Mouse (Mus musculus): ENCODE measurements around the gene Esrrg. TPM values are rescaled to one million over a fixed set of nuclear protein-coding genes. Genes with fewer than 3 reads are reported as not detected.

Gene Esrrg
- polyA plus RNA-seq, 1 experiment from 2014 or later, result 1.2 TPM

DNA sequence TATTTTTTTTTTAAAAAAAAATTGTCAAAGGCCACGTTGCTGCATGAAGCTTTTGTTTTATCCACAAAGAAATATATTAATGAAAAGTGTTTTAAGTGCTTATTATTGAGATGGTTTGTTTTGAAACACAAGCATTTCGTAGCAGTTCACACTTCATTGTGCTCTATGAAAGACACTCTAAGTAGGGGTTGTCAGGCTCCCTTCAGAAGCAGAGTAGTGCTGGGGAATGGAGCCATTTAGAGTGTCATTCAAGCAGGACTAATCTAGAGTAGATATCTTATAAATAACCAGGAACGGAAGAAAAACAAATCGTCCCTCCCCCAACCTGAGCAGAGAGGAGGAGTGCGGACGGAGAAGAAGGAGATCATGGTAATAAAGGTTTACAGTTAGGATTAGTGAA, 357.3 kb downstream of the Esrrg start:
- H3K9ac ChIP-seq (ENCODE audit: low read length), result no peak overlapping the region
- WGBS, result 48% methylated on average over 6 of the region's 6 CpGs
- H3K27me3 ChIP-seq (ENCODE audit: control insufficient read depth, insufficient read depth, low read length), result no peaks in the 10 kb centered on the region
- no peaks in the 10 kb centered on the region for H3K4me1 ChIP-seq (ENCODE audit: control insufficient read depth, insufficient read depth, low read length)
- no peak overlapping the region for H3K4me3 ChIP-seq (ENCODE audit: low read depth, low read length)
- H3K4me2 ChIP-seq (ENCODE audit: low read depth, severe bottlenecking), result no peak overlapping the region
- DNase-seq (ENCODE audit: low spot score) (no peak), ATAC-seq (ENCODE audit: insufficient number of reproducible peaks, low FRiP score, low TSS enrichment, low read depth) (no peak)
- no peak overlapping the region for H3K27ac ChIP-seq (replicated peaks; ENCODE audit: low read depth, low read length)
- no peaks in the 10 kb centered on the region for H3K9me3 ChIP-seq (ENCODE audit: control insufficient read depth, low read length)
- H3K36me3 ChIP-seq (ENCODE audit: control insufficient read depth, insufficient read depth, low read length), result no peaks in the 10 kb centered on the region

DNA sequence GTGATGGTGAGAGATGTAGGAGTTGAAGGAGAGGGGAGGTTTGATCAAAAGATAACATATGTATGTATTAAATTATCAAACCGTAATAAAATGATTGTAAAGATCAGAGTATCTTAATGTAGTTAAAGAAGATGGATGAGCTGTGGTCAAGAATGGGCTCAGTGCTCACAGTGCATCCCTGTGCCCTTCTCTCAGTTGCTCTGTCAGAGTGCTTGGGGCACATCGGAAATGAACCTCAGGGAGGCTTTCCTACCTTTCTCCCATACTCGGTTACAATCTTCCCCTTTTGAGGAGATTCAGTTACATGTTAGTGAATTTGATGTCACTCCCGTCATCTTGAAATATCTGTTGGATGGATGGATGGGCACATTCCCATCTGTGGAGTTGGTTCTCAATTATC, 359.8 kb downstream of the Esrrg start:
- H3K9ac ChIP-seq (ENCODE audit: low read length), result no peak overlapping the region

DNA sequence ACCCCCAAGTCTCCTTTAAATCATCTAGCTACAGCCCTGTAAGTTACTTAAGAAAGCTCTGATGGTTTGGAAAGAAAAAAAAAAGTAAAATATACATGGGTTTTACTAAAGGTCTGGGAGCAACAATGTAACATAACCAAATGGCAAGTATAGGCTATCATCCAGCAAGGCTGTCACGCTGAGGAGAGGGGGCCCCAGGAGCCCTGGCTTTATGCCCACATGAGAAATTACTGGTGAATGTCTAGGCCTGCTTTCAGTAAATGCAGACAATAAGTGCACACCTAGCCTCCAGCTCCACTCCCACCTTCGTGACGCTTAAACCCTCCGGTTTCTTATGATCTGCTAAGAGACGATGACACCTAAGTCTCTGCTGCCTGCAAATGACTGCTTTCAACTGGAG, 360.9 kb downstream of the Esrrg start:
- Histone ChIP-seq H3K36me3 (ENCODE audit: control insufficient read depth, insufficient read depth, low read length) (no peaks in the 10 kb centered on the region), H3K4me1 (ENCODE audit: control insufficient read depth, insufficient read depth, low read length) (no peaks in the 10 kb centered on the region), H3K4me2 (ENCODE audit: low read depth, severe bottlenecking) (no peak overlapping the region), H3K4me3 (ENCODE audit: low read depth, low read length) (no peak overlapping the region), H3K9ac (ENCODE audit: low read length) (no peak overlapping the region), H3K27ac (replicated peaks; ENCODE audit: low read depth, low read length) (no peak overlapping the region), H3K9me3 (ENCODE audit: control insufficient read depth, low read length) (no peaks in the 10 kb centered on the region), H3K27me3 (ENCODE audit: control insufficient read depth, insufficient read depth, low read length) (no peaks in the 10 kb centered on the region)
- no peak for DNase-seq (ENCODE audit: low spot score)
- no peak for ATAC-seq (ENCODE audit: insufficient number of reproducible peaks, low FRiP score, low TSS enrichment, low read depth)
- WGBS, result 84% methylated on average over 5 of the region's 5 CpGs

More for the DNA sequence above, 359.8 kb downstream of the Esrrg start:
- Histone ChIP-seq H3K4me1 (ENCODE audit: control insufficient read depth, insufficient read depth, low read length) (no peaks in the 10 kb centered on the region), H3K27ac (replicated peaks; ENCODE audit: low read depth, low read length) (no peak overlapping the region), H3K36me3 (ENCODE audit: control insufficient read depth, insufficient read depth, low read length) (no peaks in the 10 kb centered on the region), H3K4me2 (ENCODE audit: low read depth, severe bottlenecking) (no peak overlapping the region), H3K27me3 (ENCODE audit: control insufficient read depth, insufficient read depth, low read length) (no peaks in the 10 kb centered on the region), H3K9me3 (ENCODE audit: control insufficient read depth, low read length) (no peaks in the 10 kb centered on the region), H3K4me3 (ENCODE audit: low read depth, low read length) (no peak overlapping the region)
- ATAC-seq (ENCODE audit: insufficient number of reproducible peaks, low FRiP score, low TSS enrichment, low read depth) (no peak), DNase-seq (ENCODE audit: low spot score) (no peak)
- 80% methylated on average over 4 of the region's 4 CpGs for WGBS

DNA sequence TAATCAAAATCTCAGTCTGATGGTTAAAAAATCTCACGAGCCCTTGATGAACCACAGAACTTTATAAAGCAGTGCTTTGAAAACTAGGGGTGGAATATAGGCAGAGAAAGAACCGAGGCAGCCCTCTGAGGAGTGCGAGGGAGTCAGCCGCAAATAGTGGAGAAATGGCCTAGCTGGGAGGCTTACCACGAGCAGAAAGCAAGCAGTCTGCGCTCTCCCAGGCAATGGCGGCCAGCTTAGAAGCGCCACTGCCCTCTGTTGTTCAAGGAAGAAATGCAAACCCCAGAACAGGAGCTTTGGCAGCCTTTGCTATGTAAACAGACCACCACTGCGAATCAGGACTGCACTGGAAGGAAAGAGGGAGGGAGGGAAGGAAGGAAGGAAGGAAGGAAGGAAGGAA, 365.8 kb downstream of the Esrrg start:
- Histone ChIP-seq H3K9me3 (ENCODE audit: control insufficient read depth, low read length) (no peaks in the 10 kb centered on the region), H3K27ac (replicated peaks; ENCODE audit: low read depth, low read length) (no peak overlapping the region), H3K4me1 (ENCODE audit: control insufficient read depth, insufficient read depth, low read length) (no peaks in the 10 kb centered on the region), H3K4me2 (ENCODE audit: low read depth, severe bottlenecking) (no peak overlapping the region), H3K9ac (ENCODE audit: low read length) (no peak overlapping the region), H3K27me3 (ENCODE audit: control insufficient read depth, insufficient read depth, low read length) (no peaks in the 10 kb centered on the region), H3K36me3 (ENCODE audit: control insufficient read depth, insufficient read depth, low read length) (no peaks in the 10 kb centered on the region), H3K4me3 (ENCODE audit: low read depth, low read length) (no peak overlapping the region)
- WGBS, result 14% methylated on average over 9 of the region's 9 CpGs
- peak; percentile 76 for DNase-seq (ENCODE audit: low spot score)
- ATAC-seq (ENCODE audit: insufficient number of reproducible peaks, low FRiP score, low TSS enrichment, low read depth), result no peak

DNA sequence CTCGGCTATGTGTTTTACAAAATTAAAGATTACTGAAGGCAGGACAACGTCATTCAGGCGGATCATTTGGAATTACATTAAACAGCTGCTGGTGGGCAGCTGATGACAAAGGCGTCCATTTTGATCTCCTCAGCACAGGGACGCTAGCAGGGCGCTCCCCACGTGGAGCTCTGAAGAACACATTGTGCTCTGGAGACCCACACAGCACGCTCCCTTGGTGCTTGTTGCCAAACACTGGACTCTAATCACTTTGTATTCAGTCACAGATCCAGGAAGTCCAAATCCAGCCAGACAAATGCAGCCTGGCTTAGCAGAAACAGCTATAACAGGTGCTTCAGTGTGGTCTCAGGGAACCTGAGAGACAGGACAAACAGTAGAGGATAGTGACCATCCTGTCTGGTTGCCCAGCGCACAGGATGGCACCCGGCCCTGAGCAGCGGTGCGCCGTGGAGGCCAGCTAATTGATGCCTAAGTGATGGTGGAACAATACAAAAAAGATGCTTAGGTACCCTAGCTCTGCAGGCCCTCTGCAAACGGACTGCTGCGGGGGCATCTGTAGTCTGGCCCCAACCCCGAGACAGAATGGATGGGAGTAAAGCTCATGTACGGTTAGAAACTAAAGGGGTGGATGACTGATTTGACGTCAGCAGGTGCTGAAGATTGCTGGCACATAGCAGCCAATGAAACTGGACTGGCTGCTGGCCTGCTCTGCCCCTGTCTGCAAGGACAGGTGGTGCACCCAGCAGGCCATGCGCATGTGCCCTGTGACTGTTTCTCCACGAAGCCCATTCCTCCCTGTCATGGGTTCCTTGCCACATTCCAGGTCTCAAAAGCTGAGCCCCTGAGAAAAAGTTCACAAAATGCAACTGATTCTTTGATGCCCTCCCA, 367.1 kb downstream of the Esrrg start:
- Histone ChIP-seq H3K4me3 (ENCODE audit: low read depth, low read length) (no peak overlapping the region), H3K27ac (replicated peaks; ENCODE audit: low read depth, low read length) (no peak overlapping the region), H3K4me2 (ENCODE audit: low read depth, severe bottlenecking) (no peak overlapping the region), H3K36me3 (ENCODE audit: control insufficient read depth, insufficient read depth, low read length) (no peaks in the 10 kb centered on the region), H3K27me3 (ENCODE audit: control insufficient read depth, insufficient read depth, low read length) (no peaks in the 10 kb centered on the region), H3K9ac (ENCODE audit: low read length) (no peak overlapping the region), H3K4me1 (ENCODE audit: control insufficient read depth, insufficient read depth, low read length) (no peaks in the 10 kb centered on the region), H3K9me3 (ENCODE audit: control insufficient read depth, low read length) (no peaks in the 10 kb centered on the region)
- DNase-seq (ENCODE audit: low spot score), result no peak
- WGBS, result 84% methylated on average over 20 of the region's 20 CpGs
- ATAC-seq (ENCODE audit: insufficient number of reproducible peaks, low FRiP score, low TSS enrichment, low read depth), result no peak

DNA sequence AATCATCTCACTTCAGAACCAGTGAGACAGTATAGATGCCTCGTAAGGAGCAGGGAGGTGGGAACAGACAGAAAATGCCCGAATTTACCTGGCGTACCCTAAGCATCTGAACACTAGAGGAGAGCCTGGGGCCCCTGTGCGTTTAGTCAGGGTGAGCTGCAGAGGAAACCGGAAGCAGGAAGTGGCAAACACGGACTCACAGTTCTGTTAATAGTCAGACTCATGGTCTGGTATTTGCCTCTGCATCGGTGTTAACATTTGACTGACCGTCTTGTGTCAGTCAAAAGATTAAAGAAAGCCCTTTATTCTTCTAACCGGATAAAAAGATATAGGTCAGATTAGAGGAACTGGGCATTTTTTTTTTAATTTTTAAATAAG, 367.8 kb downstream of the Esrrg start:
- no peaks in the 10 kb centered on the region for H3K36me3 ChIP-seq (ENCODE audit: control insufficient read depth, insufficient read depth, low read length)
- H3K9ac ChIP-seq (ENCODE audit: low read length), result no peak overlapping the region
- H3K27ac ChIP-seq (replicated peaks; ENCODE audit: low read depth, low read length), result no peak overlapping the region
- 82% methylated on average over 9 of the region's 9 CpGs for WGBS
- no peak overlapping the region for H3K4me3 ChIP-seq (ENCODE audit: low read depth, low read length)
- no peak for DNase-seq (ENCODE audit: low spot score)
- H3K4me2 ChIP-seq (ENCODE audit: low read depth, severe bottlenecking), result no peak overlapping the region
- no peaks in the 10 kb centered on the region for H3K9me3 ChIP-seq (ENCODE audit: control insufficient read depth, low read length)
- no peaks in the 10 kb centered on the region for H3K27me3 ChIP-seq (ENCODE audit: control insufficient read depth, insufficient read depth, low read length)
- H3K4me1 ChIP-seq (ENCODE audit: control insufficient read depth, insufficient read depth, low read length), result no peaks in the 10 kb centered on the region
- no peak for ATAC-seq (ENCODE audit: insufficient number of reproducible peaks, low FRiP score, low TSS enrichment, low read depth)

DNA sequence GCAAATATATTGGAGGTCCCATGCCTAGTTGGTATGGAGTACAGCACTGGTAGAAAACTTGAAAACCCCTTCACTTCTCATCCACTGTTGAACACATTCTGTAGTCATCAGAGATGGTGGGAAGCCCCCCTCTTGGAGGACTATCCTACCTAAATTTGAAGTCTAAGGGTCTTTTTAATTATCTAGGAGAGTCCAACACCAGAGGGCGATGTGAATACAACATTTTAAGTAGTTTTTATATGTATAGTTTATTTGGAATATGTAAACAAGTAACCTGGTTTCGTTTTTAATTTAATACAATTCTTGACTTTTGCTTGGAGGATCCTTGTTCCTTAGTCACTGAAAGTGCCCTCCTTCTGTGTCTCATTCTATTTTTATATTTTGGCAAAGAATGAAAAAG, 372.4 kb downstream of the Esrrg start:
- Histone ChIP-seq H3K4me1 (ENCODE audit: control insufficient read depth, insufficient read depth, low read length) (no peaks in the 10 kb centered on the region), H3K9ac (ENCODE audit: low read length) (no peak overlapping the region), H3K27ac (replicated peaks; ENCODE audit: low read depth, low read length) (no peak overlapping the region), H3K27me3 (ENCODE audit: control insufficient read depth, insufficient read depth, low read length) (no peaks in the 10 kb centered on the region), H3K36me3 (ENCODE audit: control insufficient read depth, insufficient read depth, low read length) (no peaks in the 10 kb centered on the region), H3K9me3 (ENCODE audit: control insufficient read depth, low read length) (no peaks in the 10 kb centered on the region), H3K4me3 (ENCODE audit: low read depth, low read length) (no peak overlapping the region), H3K4me2 (ENCODE audit: low read depth, severe bottlenecking) (no peak overlapping the region)
- ATAC-seq (ENCODE audit: insufficient number of reproducible peaks, low FRiP score, low TSS enrichment, low read depth), result no peak
- DNase-seq (ENCODE audit: low spot score), result no peak
- 79% methylated on average over 2 of the region's 2 CpGs for WGBS

DNA sequence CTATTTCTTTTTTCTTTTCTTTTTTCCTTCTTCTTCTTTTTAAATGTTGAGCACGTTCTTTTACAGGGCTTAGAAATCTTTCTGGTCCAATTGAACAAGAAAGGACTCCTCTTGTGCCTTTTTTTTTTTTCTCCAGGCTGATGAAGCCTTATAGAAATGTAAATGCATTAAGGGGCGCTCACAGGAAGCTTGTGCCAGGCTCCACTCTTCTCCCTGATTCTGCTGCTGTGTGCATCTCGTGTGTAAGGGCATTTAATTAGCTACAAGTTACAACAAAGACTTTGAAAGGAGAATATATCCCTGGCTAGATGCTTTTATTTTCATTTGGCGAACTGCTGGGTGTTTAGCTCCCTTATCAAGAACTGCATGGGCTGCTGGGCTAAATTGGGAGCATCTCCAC, 374.6 kb downstream of the Esrrg start:
- H3K4me3 ChIP-seq (ENCODE audit: low read depth, low read length), result no peak overlapping the region
- no peak overlapping the region for H3K4me2 ChIP-seq (ENCODE audit: low read depth, severe bottlenecking)
- no peak for ATAC-seq (ENCODE audit: insufficient number of reproducible peaks, low FRiP score, low TSS enrichment, low read depth)
- no peaks in the 10 kb centered on the region for H3K4me1 ChIP-seq (ENCODE audit: control insufficient read depth, insufficient read depth, low read length)
- H3K9me3 ChIP-seq (ENCODE audit: control insufficient read depth, low read length), result no peaks in the 10 kb centered on the region
- no peaks in the 10 kb centered on the region for H3K36me3 ChIP-seq (ENCODE audit: control insufficient read depth, insufficient read depth, low read length)
- no peak for DNase-seq (ENCODE audit: low spot score)
- no peaks in the 10 kb centered on the region for H3K27me3 ChIP-seq (ENCODE audit: control insufficient read depth, insufficient read depth, low read length)
- 47% methylated on average over 4 of the region's 4 CpGs for WGBS
- H3K9ac ChIP-seq (ENCODE audit: low read length), result no peak overlapping the region
- H3K27ac ChIP-seq (replicated peaks; ENCODE audit: low read depth, low read length), result no peak overlapping the region

DNA sequence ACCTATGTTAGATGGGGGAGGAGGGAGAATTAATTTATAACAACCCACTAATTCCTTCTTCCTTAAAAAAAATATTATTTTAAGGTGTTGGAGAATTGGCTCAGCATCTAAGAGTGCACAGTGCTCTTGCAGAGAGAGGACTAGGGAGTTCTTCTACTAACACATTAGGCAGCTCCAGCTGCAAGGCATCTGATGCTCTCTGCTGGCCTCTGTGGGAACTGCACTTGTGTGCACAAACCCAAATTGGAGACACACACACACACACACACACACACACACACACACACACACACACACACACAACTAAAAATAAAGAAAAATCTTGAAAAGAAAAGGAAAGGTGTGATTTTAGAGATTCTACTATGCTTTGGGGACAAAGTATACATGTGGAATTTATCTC, 381.6 kb downstream of the Esrrg start:
- ATAC-seq (ENCODE audit: insufficient number of reproducible peaks, low FRiP score, low TSS enrichment, low read depth) (no peak), DNase-seq (ENCODE audit: low spot score) (peak; percentile 44)
- no peak overlapping the region for H3K4me3 ChIP-seq (ENCODE audit: low read depth, low read length)
- H3K27ac ChIP-seq (replicated peaks; ENCODE audit: low read depth, low read length), result no peak overlapping the region
- no peak overlapping the region for H3K9ac ChIP-seq (ENCODE audit: low read length)
- no peaks in the 10 kb centered on the region for H3K4me1 ChIP-seq (ENCODE audit: control insufficient read depth, insufficient read depth, low read length)
- no peaks in the 10 kb centered on the region for H3K36me3 ChIP-seq (ENCODE audit: control insufficient read depth, insufficient read depth, low read length)
- no peaks in the 10 kb centered on the region for H3K27me3 ChIP-seq (ENCODE audit: control insufficient read depth, insufficient read depth, low read length)
- no peaks in the 10 kb centered on the region for H3K9me3 ChIP-seq (ENCODE audit: control insufficient read depth, low read length)
- H3K4me2 ChIP-seq (ENCODE audit: low read depth, severe bottlenecking), result no peak overlapping the region
